ENCODE assay signal across 8 mouse cellular contexts in the genomic region with DNA sequence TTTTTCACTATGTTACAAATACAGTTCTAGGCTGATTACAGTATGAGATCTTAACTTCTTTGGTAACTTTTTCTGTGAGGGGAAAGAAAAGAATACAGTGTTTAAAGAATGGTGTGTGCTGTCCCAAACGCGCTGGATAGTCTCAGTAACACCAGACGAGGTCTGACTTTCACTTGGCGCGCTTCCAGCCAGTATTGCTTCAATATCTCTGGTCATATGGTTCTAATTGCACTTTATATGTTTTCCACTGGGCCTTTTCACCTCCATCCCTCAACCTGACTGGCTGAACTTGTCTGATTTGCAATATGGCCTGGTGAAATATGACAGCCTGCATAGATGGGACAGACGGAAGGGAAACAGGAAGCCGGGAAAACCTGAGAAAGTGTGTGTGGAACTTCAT. TPM values are rescaled to one million over a fixed set of nuclear protein-coding genes. Genes with fewer than 3 reads are reported as not detected.
DNase-seq lines count a peak whose midpoint lies in the region; ATAC-seq and TF ChIP-seq lines count a peak whose summit lies in the region.

No protein-coding gene starts in this region.

- 30% methylated on average over 7 of the region's 7 CpGs for WGBS in cerebellum, adult 2 months
- 15% methylated on average over 7 of the region's 7 CpGs for WGBS in heart, postnatal 0 days
- WGBS in limb, embryonic 15.5 days = 24% methylated on average over 7 of the region's 7 CpGs

- no peak for ATAC-seq in cerebellum, adult (ENCODE audit: insufficient number of reproducible peaks, low FRiP score, low TSS enrichment)
- no peak for ATAC-seq in heart, postnatal 0 days (ENCODE audit: insufficient read depth, low read depth)
- ATAC-seq in limb, embryonic 15.5 days (ENCODE audit: insufficient number of reproducible peaks, low FRiP score, low TSS enrichment, low read depth) = no peak
- ATAC-seq in frontal cortex, adult (ENCODE audit: low TSS enrichment) = no peak

- H3K36me3 ChIP-seq in heart, postnatal 0 days (replicated peaks; ENCODE audit: control insufficient read depth, insufficient read depth, low read length) = 0 out of 2 replicates have a peak, but pooled peaks cover 7% of the 10 kb centered on the region
- no peaks in the 10 kb centered on the region for H3K36me3 ChIP-seq in limb, embryonic 15.5 days

- peak; percentile 61 to 63 for DNase-seq in cerebellum, adult 2 months
- peak; percentile 42 to 53 for DNase-seq in cerebellum, postnatal 14 days
- DNase-seq in heart, postnatal 0 days (ENCODE audit: low spot score) = peak; percentile 44
- no peak for DNase-seq in right cerebral cortex, adult 2 months (ENCODE audit: low spot score in 2 of 2)
- DNase-seq in ovary, adult 18-20 months (ENCODE audit: low spot score) = no peak

- TF ChIP-seq EP300 in heart, postnatal 0 days (IDR thresholded peaks at IDR 0.05; ENCODE audit: low read depth) = peak; percentile 60; the same call in 1 of the 2 replicates

- no peak for TF ChIP-seq POLR2A in cerebellum, adult 2 months (IDR thresholded peaks at IDR 0.05; ENCODE audit: borderline replicate concordance, insufficient read depth, low read length)

- H3K27ac ChIP-seq in cerebellum, adult 2 months (ENCODE audit: insufficient read depth, low read length) = peak overlapping the region; percentile 87
- H3K27ac ChIP-seq in heart, postnatal 0 days (ENCODE audit: low read depth) = peak overlapping the region; percentile 68
- peak overlapping the region; percentile 78 for H3K27ac ChIP-seq in limb, embryonic 15.5 days

- H3K4me1 ChIP-seq in cerebellum, adult 2 months (ENCODE audit: control insufficient read depth, insufficient read depth, low read length) = peaks cover 14% of the 10 kb centered on the region; the same call in 1 of the 2 replicates
- peaks cover 36% of the 10 kb centered on the region for H3K4me1 ChIP-seq in heart, postnatal 0 days (ENCODE audit: control insufficient read depth, insufficient read depth)
- H3K4me1 ChIP-seq in limb, embryonic 15.5 days = peaks cover 27% of the 10 kb centered on the region

- H3K4me2 ChIP-seq in heart, postnatal 0 days (ENCODE audit: low read depth, low read length) = peak overlapping the region; percentile 83
- peak overlapping the region; percentile 82 for H3K4me2 ChIP-seq in limb, embryonic 15.5 days

- H3K9me3 ChIP-seq in heart, postnatal 0 days (replicated peaks; ENCODE audit: control insufficient read depth, low read length) = no peaks in the 10 kb centered on the region
- no peaks in the 10 kb centered on the region for H3K9me3 ChIP-seq in limb, embryonic 15.5 days

- H3K4me3 ChIP-seq in cerebellum, adult 2 months (replicated peaks; ENCODE audit: insufficient read depth, low read depth, low read length) = peak overlapping the region; percentile 95
- H3K4me3 ChIP-seq in heart, postnatal 0 days (ENCODE audit: low read depth, low read length) = peak overlapping the region; percentile 84
- H3K4me3 ChIP-seq in limb, embryonic 15.5 days = peak overlapping the region; percentile 79

- no peak for TF ChIP-seq CTCF in cerebellum, adult 2 months (IDR thresholded peaks at IDR 0.05; ENCODE audit: borderline replicate concordance, insufficient read depth, low read depth, low read length)
- TF ChIP-seq CTCF in heart, postnatal 0 days (IDR thresholded peaks at IDR 0.05; ENCODE audit: low read depth) = no peak

- H3K9ac ChIP-seq in heart, postnatal 0 days (replicated peaks; ENCODE audit: low read depth, low read length) = peak overlapping the region; percentile 56
- H3K9ac ChIP-seq in limb, embryonic 15.5 days = no peak overlapping the region

- no peaks in the 10 kb centered on the region for H3K27me3 ChIP-seq in cerebellum, adult 2 months (ENCODE audit: control insufficient read depth, insufficient read depth, low read length)
- no peaks in the 10 kb centered on the region for H3K27me3 ChIP-seq in heart, postnatal 0 days (ENCODE audit: control insufficient read depth, insufficient read depth, low read length)
- no peaks in the 10 kb centered on the region for H3K27me3 ChIP-seq in limb, embryonic 15.5 days

RNA-seq across cellular contexts. Expression of gene Lhfp, which starts 2.9 kb away (rescaled TPM):
- 114 and 132 TPM in 2 replicates for polyA plus RNA-seq in cerebellum, adult 2 months (2012; rRNA removed)
- 78.0 and 101 TPM in 2 replicates for total RNA-seq in heart, postnatal 0 days (2014; rRNA removed; ENCODE audit: low replicate concordance)
- 87.2 and 94.9 TPM in 2 replicates for polyA plus RNA-seq in heart, postnatal 0 days (2015; fragmentation: Nextera tagmentation; extraction: Ambion mirVana)
- 104 and 109 TPM in 2 replicates for polyA plus RNA-seq in limb, embryonic 15.5 days (2015; fragmentation: Nextera tagmentation; extraction: Ambion mirVana)

RNA-seq across cellular contexts. Expression of gene Cog6, which starts 27.2 kb away (rescaled TPM):
- polyA plus RNA-seq in cerebellum, adult 2 months (2012; rRNA removed) = 43.8 and 44.0 TPM in 2 replicates
- 51.8 and 64.5 TPM in 2 replicates for total RNA-seq in heart, postnatal 0 days (2014; rRNA removed; ENCODE audit: low replicate concordance)
- polyA plus RNA-seq in heart, postnatal 0 days (2015; fragmentation: Nextera tagmentation; extraction: Ambion mirVana) = 54.4 and 54.7 TPM in 2 replicates
- polyA plus RNA-seq in limb, embryonic 15.5 days (2015; fragmentation: Nextera tagmentation; extraction: Ambion mirVana) = 49.6 and 50.6 TPM in 2 replicates

Comparison
In these comparisons a context has a peak if more than half of its experiments do, and no peak if none do; other contexts are left out.
1. DNase-seq: peak in cerebellum, adult 2 months (2 of 2), cerebellum, postnatal 14 days (2 of 2) and heart, postnatal 0 days (single experiment); none in right cerebral cortex, adult 2 months (0 of 2) and ovary, adult 18-20 months (single experiment).
2. Peak in every context shown above with its lines, with median percentiles within 50 percentile points of each other: H3K27ac ChIP-seq and H3K4me3 ChIP-seq.